Mouse (Mus musculus): ENCODE data around the gene Clasp1. TPM values are rescaled to one million over a fixed set of nuclear protein-coding genes. Genes with fewer than 3 reads are reported as not detected.

The Clasp1 gene
- total RNA-seq (2014; fragmentation: Nextera tagmentation) (92.6 and 101 TPM in 2 replicates), total RNA-seq (2017) (55.3 and 57.6 TPM in 2 replicates)

GRCm38 (mm10) chr1:118388757-118389453 lies at the start of gene Clasp1:
Gene Clasp1 (plus strand): TSS chr1:118389058.
- peak; percentile 87 for ATAC-seq (replicated peaks; ENCODE audit: low FRiP score, low TSS enrichment, poor library complexity, severe bottlenecking)

GRCm38 (mm10) chr1:118343649-118344435 lies 45.0 kb upstream of the Clasp1 start:
- ATAC-seq (replicated peaks; ENCODE audit: low FRiP score, low TSS enrichment, poor library complexity, severe bottlenecking), result no peak

GRCm38 (mm10) chr1:118349922-118350321 lies 38.9 kb upstream of the Clasp1 start:
- no peak for ATAC-seq (replicated peaks; ENCODE audit: low FRiP score, low TSS enrichment, poor library complexity, severe bottlenecking)

DNA sequence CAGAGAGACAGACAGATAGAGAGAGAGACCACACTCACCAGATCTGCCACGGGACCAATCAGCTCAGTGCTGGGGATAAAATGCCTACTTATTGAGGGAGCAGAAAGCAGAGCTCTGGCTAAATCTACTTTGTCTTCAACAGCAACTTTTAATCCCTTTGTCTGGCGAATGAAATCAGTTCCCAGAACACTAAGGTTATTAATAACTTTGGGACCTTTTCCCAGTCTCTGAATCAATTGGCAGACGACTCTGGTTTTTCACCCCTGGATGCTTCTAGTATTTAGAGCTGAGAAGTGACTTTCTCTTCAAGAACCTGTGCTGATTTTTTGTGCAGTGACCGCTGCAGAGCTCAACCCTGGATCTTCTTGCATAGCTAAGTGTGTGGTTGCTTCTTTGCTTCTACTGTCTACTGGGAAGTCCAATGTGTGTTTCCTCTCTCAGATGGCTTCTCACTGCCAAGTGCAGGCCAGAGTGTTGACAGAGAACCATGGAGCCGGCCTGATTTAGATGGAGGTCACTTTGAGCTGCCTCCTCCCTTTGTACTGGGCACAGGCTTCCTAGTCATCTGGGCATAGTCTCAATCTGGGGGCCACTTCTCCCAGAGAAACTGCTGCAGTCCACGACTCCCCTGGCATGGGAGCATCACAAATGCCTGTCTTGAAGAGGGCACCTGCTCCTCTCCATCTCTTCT lies 29.6 kb upstream of the Clasp1 start:
- ATAC-seq (replicated peaks; ENCODE audit: low FRiP score, low TSS enrichment, poor library complexity, severe bottlenecking), result no peak

DNA sequence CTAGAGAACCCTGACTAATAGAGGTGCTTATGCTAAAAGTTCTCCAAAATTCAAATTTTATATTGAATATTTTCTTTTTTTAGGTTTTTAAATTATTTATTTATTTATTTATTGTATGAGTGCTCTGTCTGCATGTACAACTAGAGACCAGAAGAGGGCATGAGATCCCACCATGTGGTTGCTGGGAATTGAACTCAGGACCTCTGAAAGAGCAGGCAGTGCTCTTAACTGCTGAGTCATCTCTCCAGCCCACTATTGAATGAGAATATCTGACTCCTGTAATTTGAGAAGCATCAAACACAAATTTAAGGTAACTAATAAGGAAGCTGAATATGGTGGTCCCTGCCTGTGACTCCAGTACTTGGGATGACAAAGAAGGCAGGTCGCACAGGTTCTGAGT lies 20.9 kb upstream of the Clasp1 start:
- peak; percentile 44; the same call in 1 of the 2 replicates for ATAC-seq (replicated peaks; ENCODE audit: low FRiP score, low TSS enrichment, poor library complexity, severe bottlenecking)

DNA sequence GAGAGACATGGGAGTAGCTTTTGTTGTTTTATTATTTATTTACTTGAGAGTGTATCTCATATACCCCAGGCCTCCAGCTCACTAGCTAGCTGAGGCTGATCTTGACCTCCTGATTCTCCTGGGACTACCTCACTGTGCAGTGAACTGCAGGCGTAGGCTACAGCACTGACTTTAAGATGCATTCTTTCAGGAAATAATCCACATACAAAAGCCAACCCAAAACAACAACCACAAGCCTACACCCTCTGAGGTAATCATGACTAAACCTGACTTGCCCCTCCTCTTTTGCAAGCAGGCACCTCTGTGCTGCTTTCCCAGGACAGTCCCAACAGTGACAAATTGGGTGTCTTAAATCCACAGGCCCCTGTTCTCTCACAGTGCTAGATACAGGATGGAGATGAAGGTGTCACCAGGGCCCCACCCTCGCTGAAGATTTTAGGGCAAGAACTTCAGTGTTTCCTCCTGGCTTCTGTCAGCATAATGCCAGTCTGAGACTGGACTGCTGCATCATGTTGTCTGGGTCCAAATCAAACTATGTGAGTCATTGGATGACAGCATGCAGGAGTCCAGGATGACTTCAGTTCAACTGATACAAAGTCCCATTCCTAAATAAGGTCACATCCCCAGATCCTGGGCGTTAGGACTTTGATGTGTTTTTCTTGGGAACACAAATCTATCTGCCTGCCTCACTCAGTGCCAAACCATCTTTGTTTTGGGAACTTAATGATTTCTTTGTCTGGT lies 20.0 kb upstream of the Clasp1 start:
- no peak for ATAC-seq (replicated peaks; ENCODE audit: low FRiP score, low TSS enrichment, poor library complexity, severe bottlenecking)

GRCm38 (mm10) chr1:118377784-118378183 lies 11.1 kb upstream of the Clasp1 start:
- no peak for ATAC-seq (replicated peaks; ENCODE audit: low FRiP score, low TSS enrichment, poor library complexity, severe bottlenecking)

GRCm38 (mm10) chr1:118380105-118380786 lies 8.6 kb upstream of the Clasp1 start:
- no peak for ATAC-seq (replicated peaks; ENCODE audit: low FRiP score, low TSS enrichment, poor library complexity, severe bottlenecking)

DNA sequence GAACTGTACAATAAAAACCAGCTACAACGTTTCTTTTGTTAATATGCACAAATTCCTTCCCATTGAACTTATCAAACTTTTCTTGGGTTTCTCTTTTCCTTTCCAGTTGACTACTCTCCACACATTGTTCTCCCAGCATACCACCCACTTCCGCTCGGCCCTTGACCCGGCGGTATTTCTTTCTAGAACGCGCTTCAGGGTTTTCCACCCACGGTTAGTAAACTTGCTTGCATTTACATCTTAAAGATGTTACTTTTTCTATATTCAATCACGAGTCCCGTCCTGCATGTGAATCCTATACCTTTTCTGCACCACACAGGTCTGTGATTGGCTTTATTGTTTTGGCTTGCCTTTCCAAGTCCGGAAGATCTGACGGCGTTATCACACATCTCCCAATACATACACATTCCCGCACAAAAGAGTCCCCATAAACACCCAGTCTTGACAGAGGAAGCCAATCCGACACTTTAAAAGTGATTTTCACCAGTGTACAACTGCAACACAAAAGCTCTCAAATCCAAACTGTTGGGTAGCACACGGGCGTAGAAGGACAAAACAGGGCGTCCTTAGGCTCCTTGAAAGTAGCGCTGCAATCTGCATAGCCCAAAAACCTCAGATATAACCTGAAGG lies 616 bp upstream of the Clasp1 start:
- ATAC-seq (replicated peaks; ENCODE audit: low FRiP score, low TSS enrichment, poor library complexity, severe bottlenecking), result peak; percentile 45

DNA sequence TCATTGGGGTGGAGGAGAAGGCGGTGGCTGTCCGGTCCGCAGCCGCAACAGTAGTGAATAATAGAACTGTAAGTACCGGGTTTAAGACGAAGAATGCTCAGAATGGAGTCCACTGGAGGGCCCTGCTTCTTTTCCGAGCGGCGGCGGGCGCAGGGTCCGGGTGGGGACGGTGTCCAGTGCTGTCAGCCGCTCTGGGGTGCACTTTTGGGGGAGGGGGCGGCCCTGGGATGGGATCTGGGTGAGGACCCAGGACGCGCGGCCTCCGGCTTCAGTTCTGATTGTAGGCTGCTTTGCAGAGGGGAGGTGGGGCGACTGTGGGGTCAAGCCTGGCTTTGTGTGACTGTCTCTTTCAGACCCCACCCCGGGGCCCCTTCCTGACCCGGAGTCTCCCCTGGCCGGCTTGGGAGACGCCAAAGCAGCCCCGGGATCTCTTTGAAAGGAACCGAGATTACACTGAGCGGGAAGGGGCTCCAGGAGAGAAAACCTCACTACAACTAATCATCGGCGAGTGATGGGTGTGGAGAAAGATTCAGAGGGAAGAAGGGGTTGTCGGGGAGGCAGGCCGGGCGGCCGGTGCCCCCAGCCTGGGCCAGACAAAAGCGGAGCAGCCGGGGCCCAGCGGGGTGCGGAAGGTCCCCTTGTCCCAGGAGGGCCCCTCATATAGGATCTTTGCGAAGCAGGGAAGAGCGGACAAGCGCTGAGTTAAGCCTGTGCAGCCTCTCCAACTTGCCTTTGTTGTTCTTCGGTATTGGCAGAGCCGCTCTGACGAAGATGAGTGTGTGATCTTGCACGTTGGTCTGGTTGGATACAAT lies 802 bp downstream of the Clasp1 start:
- ATAC-seq (replicated peaks; ENCODE audit: low FRiP score, low TSS enrichment, poor library complexity, severe bottlenecking), result peak; percentile 40

- no peak for ATAC-seq (replicated peaks; ENCODE audit: low FRiP score, low TSS enrichment, poor library complexity, severe bottlenecking)
Measured at GRCm38 (mm10) chr1:118390266-118390660, 1.4 kb downstream of the Clasp1 start.

DNA sequence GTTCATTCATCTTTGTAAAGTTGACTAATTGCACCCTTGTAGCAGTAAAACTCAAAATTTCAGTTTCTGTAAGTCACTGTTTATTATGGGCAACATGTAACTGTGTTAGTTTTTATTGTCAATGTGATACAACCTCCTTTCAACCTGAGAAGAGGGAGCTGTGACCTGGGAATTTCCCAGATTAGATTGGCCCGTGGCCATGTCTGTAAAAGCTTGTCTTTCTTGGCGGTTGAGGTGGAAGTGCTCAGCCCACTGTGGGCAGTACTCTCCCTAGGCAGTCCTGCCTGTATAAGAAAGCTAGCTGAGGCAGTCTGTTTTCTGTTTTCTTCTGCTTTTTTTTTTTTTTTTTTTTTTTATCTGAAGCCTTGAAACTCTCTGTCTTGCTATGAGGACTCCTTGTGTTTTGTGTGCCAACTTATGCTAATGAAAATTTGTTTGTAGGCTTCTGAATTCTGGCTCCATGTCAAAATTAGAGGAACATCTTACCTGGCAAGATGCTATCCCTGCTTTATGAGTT lies 2.1 kb downstream of the Clasp1 start:
- ATAC-seq (replicated peaks; ENCODE audit: low FRiP score, low TSS enrichment, poor library complexity, severe bottlenecking), result no peak

GRCm38 (mm10) chr1:118392246-118392645 lies 3.4 kb downstream of the Clasp1 start:
- ATAC-seq (replicated peaks; ENCODE audit: low FRiP score, low TSS enrichment, poor library complexity, severe bottlenecking), result no peak

- ATAC-seq (replicated peaks; ENCODE audit: low FRiP score, low TSS enrichment, poor library complexity, severe bottlenecking), result no peak
Measured at GRCm38 (mm10) chr1:118393916-118394315, 5.1 kb downstream of the Clasp1 start.

DNA sequence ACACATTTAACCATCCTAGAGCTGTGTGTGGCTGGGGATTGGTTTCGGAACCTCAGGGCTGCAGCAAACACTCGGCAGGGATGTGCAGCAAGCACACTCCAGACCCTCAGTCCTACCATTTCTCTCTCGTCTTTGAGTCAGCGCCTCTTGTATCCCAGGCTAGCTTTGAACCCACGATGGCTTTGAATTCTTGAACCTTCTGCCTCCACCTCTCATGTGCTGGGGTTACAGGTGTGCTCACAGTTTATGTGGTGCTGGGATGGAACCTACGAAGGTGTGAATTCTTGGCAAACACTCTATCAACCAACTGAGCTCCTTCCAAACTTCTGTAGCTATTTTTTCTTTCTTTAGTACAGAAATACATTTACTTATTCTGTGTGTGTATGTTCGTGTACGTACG lies 9.0 kb downstream of the Clasp1 start:
- no peak for ATAC-seq (replicated peaks; ENCODE audit: low FRiP score, low TSS enrichment, poor library complexity, severe bottlenecking)

DNA sequence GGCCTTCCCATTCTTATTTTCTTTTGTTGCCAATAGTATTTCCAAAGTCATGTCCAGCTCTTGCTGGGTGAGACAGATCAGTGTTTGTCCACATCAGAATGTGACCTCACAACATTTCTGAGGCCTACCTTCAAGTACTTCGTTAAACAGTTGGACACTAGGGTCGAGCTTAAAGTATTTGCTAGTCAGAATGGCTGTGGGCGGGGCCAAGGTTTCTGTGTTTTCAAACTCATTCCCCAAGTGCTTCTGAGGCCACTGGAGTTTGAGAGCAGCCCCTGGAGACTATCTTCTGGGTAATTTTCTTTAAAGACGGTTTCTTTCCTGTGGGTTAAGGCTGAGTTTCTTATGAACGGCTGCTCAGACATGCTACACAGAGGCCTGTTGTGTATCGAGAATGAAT lies 9.7 kb downstream of the Clasp1 start:
- no peak for ATAC-seq (replicated peaks; ENCODE audit: low FRiP score, low TSS enrichment, poor library complexity, severe bottlenecking)

GRCm38 (mm10) chr1:118399625-118400310 lies 10.9 kb downstream of the Clasp1 start:
- no peak for ATAC-seq (replicated peaks; ENCODE audit: low FRiP score, low TSS enrichment, poor library complexity, severe bottlenecking)

Measured in megakaryocyte-erythroid progenitor cell, adult 5-6 weeks (primary cell).